Mouse (Mus musculus): ENCODE results near the gene Reep3. TPM values are rescaled to one million over a fixed set of nuclear protein-coding genes. Genes with fewer than 3 reads are reported as not detected.
"Not testable (repeated sequence)": the region's sequence is repeated elsewhere in the genome, so short reads cannot be mapped to it uniquely, and the experiment has no call there.

Gene Reep3
- polyA plus RNA-seq, 1 experiment from 2014 or later, result 23.2 TPM

DNA sequence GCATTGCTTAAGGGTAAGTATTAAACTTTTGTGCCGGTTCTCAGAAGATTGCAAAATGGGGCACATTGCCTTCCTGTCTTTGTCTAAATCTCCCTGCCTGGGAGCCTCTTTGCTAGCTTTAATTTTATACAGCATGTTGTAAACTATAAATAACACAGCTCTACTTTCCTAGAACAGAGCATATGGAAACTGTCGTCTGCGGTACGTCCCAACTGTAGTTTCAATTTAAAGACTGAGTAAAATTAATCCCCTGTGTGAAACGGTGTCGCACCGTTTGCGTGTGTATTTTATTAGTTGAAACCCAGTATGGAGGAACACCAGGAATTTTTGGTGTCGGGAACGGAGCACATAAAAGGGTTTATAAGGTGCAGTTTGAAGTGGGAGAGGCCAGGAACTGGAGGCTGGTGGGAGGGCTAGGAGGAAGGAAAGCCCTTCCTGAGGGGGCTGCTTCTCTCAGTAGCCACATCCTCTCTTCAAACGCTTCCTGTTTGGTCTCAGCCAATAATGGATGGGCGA is 92.2 kb downstream of the Reep3 start:
- 5% methylated on average over 12 of the region's 12 CpGs for WGBS
- Histone ChIP-seq H3K4me1 (peaks cover 49% of the 10 kb centered on the region), H3K9me3 (0 out of 2 replicates have a peak, but pooled peaks cover 4% of the 10 kb centered on the region), H3K9ac (peak overlapping the region; percentile 76), H3K4me3 (peak overlapping the region; percentile 45), H3K4me2 (peak overlapping the region; percentile 73), H3K27ac (replicated peaks) (peak overlapping the region; percentile 99), H3K27me3 (replicated peaks) (no peaks in the 10 kb centered on the region), H3K36me3 (no peaks in the 10 kb centered on the region)
- ATAC-seq (ENCODE audit: extremely low read depth, insufficient number of reproducible peaks, low FRiP score, low TSS enrichment), result no peak

DNA sequence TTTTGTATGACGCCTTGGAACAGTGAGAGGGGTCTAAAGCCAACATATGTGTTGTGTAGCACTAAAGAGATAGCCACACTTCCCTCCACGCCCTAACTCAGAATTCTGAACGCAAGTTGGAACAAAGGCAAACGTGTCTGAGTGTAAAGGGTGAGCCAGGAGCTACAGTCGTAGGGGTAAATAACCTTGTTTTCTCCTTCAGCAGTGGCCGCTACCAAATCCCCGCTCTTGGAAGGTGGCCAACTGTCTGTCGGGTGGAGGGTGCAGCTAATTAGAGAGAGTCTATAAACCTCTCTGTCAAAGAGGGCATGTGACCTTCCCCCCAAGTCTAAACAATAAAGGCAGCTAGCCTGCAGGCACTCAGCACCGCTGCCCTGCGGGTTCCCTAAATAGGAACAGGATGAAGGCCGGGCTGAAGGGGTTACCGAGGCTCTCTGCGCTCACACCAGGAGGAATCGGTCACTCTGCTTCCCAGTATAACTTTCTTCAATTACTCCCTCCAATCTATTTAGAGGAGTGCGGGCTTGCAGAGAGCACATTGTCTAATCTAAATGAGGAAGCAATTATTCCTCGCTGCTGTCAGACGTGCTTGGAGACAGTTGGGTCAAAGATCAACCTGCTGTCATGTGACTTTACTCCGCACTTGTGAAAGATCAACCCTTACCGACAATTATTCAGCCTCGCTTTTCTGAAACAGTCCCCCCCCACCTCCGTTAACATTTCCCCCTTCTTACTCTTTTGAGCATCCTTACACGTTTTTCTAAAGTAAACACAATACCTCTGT is 92.8 kb downstream of the Reep3 start:
- under 1% methylated on average over 22 of the region's 22 CpGs for WGBS
- H3K9me3 ChIP-seq, result 0 out of 2 replicates have a peak, but pooled peaks cover 4% of the 10 kb centered on the region
- H3K4me1 ChIP-seq, result peaks cover 49% of the 10 kb centered on the region
- H3K4me3 ChIP-seq, result peak overlapping the region; percentile 45
- peak; percentile 51 for ATAC-seq (ENCODE audit: extremely low read depth, insufficient number of reproducible peaks, low FRiP score, low TSS enrichment)
- no peaks in the 10 kb centered on the region for H3K36me3 ChIP-seq
- H3K9ac ChIP-seq, result peak overlapping the region; percentile 76
- H3K27ac ChIP-seq (replicated peaks), result peak overlapping the region; percentile 99
- no peaks in the 10 kb centered on the region for H3K27me3 ChIP-seq (replicated peaks)
- H3K4me2 ChIP-seq, result peak overlapping the region; percentile 73

- Histone ChIP-seq H3K4me1 (peaks cover 49% of the 10 kb centered on the region), H3K4me2 (peak overlapping the region; percentile 73), H3K27ac (replicated peaks) (peak overlapping the region; percentile 99), H3K36me3 (no peaks in the 10 kb centered on the region), H3K27me3 (replicated peaks) (no peaks in the 10 kb centered on the region), H3K9ac (peak overlapping the region; percentile 76), H3K9me3 (0 out of 2 replicates have a peak, but pooled peaks cover 4% of the 10 kb centered on the region), H3K4me3 (peak overlapping the region; percentile 45)
- WGBS, result 1% methylated on average over 25 of the region's 25 CpGs
- ATAC-seq (ENCODE audit: extremely low read depth, insufficient number of reproducible peaks, low FRiP score, low TSS enrichment), result peak; percentile 53
These were observed 93.6 kb downstream of the Reep3 start for GRCm38 (mm10) chr10:67003009-67003742.

DNA sequence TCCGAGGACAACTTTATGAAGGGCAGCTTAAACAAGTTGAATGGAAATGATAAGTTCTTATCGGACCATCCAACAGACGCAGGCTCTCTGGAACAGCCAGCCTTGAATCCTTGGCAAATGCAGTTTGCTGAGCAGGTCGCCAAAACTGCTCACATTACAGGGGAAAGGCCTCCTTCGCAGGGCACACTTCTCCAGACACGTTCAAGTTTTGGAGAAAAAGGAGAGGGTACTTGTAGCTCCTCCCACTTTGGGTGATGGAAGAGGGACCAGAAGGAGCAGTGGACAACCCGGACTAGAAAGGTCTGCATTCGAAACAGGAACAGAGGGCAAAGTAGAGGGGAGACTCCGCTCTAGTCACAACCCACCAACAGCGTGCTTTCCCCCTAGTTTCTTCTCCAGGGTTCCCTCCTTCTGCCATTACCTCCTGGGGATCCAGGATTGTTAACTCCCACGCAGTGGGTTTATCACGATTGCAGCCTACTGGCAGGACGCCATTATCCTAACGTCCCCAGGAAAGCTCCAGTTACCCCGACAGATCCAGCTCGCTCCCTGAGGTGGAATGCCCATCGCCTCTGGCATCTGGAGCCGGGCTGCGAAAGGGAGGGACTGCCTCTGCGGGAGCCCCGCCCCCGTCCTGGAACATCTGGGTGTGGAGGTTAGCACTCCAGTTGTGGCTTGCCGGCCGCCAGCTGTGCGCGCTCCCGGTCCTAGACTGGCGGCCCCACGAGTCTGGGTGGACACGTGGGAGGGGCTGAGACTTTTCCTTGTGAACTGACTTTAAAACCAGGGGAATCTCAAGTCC is 94.3 kb downstream of the Reep3 start:
- Histone ChIP-seq H3K9me3 (0 out of 2 replicates have a peak, but pooled peaks cover 4% of the 10 kb centered on the region), H3K4me3 (peak overlapping the region; percentile 45), H3K27me3 (replicated peaks) (no peaks in the 10 kb centered on the region), H3K4me2 (peak overlapping the region; percentile 73), H3K9ac (peak overlapping the region; percentile 76), H3K4me1 (peaks cover 49% of the 10 kb centered on the region), H3K36me3 (no peaks in the 10 kb centered on the region), H3K27ac (replicated peaks) (peak overlapping the region; percentile 99)
- 10% methylated on average over 30 of the region's 30 CpGs for WGBS
- ATAC-seq (ENCODE audit: extremely low read depth, insufficient number of reproducible peaks, low FRiP score, low TSS enrichment), result peak; percentile 28; the same call in 1 of the 2 replicates

DNA sequence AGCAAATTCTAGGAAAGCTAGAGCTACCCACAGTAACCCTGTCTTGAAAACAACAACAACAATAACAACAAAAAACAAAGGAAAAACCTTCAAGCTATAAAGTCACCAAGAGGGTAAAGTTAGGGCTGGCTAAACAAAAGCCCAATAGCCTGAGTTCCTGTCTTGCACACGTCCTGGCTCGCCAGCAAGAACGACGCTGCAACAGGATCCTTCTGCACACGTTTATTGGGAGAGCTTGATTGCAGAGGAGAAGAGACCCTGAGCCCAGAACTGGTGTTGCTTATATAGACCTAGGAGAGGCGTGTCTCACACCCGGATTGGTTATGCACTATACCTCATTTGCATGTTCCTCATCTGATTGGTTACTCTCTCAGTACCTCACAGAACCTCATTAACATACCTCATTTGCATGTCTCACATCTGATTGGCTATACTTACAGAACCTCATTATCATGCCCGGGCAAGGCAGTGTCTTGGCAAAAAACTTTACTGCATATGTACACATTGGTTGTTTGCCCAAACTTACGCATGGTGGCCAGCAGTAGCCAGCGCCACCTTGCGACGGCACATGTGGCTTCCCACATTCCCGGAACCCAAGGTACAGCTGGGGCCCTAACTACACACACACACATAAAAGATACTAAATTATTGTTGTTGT is 95.7 kb downstream of the Reep3 start:
- WGBS, result 93% methylated on average over 13 of the region's 13 CpGs
- H3K27ac ChIP-seq (replicated peaks), result peak overlapping the region; percentile 99; the same call in 1 of the 2 replicates

GRCm38 (mm10) chr10:67000136-67000535 is 96.6 kb downstream of the Reep3 start:
- no peak for ATAC-seq (ENCODE audit: extremely low read depth, insufficient number of reproducible peaks, low FRiP score, low TSS enrichment)
- no peak overlapping the region for H3K4me2 ChIP-seq
- no peak overlapping the region for H3K9ac ChIP-seq

More for the DNA sequence above, 95.7 kb downstream of the Reep3 start:
- H3K9ac ChIP-seq; H3K27me3 ChIP-seq (replicated peaks); ATAC-seq (ENCODE audit: extremely low read depth, insufficient number of reproducible peaks, low FRiP score, low TSS enrichment); H3K9me3 ChIP-seq; H3K4me3 ChIP-seq; H3K36me3 ChIP-seq; H3K4me2 ChIP-seq: not testable (repeated sequence)
- H3K4me1 ChIP-seq, result peaks cover 49% of the 10 kb centered on the region

DNA sequence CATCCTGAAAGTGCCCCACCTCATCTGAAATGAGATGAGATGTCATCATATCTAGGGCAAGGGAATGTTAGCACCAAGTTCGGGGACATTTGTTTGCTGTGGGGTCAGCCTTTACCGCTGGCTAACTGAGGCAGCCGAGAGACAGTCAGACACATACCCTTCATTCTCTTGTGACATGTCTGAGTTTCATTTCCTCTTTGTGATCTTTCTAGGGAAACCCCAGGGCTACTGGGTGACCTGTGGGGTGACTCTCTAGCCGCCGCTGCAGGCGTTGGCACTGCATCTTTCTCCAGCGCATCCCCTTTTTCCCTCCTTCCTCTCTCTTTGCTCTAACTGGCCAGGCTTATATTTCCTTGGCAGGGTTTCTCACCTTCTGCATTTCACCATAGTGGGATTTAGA is 98.0 kb downstream of the Reep3 start:
- ATAC-seq (ENCODE audit: extremely low read depth, insufficient number of reproducible peaks, low FRiP score, low TSS enrichment), result no peak
- peaks cover 48% of the 10 kb centered on the region for H3K4me1 ChIP-seq
- H3K9ac ChIP-seq, result no peak overlapping the region
- H3K4me2 ChIP-seq, result no peak overlapping the region
- WGBS, result 91% methylated on average over 7 of the region's 7 CpGs
- no peak overlapping the region for H3K4me3 ChIP-seq
- no peaks in the 10 kb centered on the region for H3K27me3 ChIP-seq (replicated peaks)
- 0 out of 2 replicates have a peak, but pooled peaks cover 4% of the 10 kb centered on the region for H3K9me3 ChIP-seq
- no peaks in the 10 kb centered on the region for H3K36me3 ChIP-seq
- no peak overlapping the region for H3K27ac ChIP-seq (replicated peaks)

More at GRCm38 (mm10) chr10:67000136-67000535, 96.6 kb downstream of the Reep3 start:
- 32% methylated on average over 5 of the region's 5 CpGs for WGBS
- no peaks in the 10 kb centered on the region for H3K36me3 ChIP-seq
- H3K27ac ChIP-seq (replicated peaks), result peak overlapping the region; percentile 88
- H3K9me3 ChIP-seq, result 0 out of 2 replicates have a peak, but pooled peaks cover 4% of the 10 kb centered on the region
- H3K4me3 ChIP-seq, result no peak overlapping the region
- H3K27me3 ChIP-seq (replicated peaks), result no peaks in the 10 kb centered on the region
- peaks cover 50% of the 10 kb centered on the region for H3K4me1 ChIP-seq

- Histone ChIP-seq H3K4me2 (peak overlapping the region; percentile 14), H3K27ac (replicated peaks) (peak overlapping the region; percentile 76), H3K36me3 (no peaks in the 10 kb centered on the region), H3K9me3 (no peaks in the 10 kb centered on the region), H3K27me3 (replicated peaks) (no peaks in the 10 kb centered on the region), H3K9ac (no peak overlapping the region), H3K4me1 (peaks cover 23% of the 10 kb centered on the region), H3K4me3 (no peak overlapping the region)
- no peak for ATAC-seq (ENCODE audit: extremely low read depth, insufficient number of reproducible peaks, low FRiP score, low TSS enrichment)
- 55% methylated on average over 6 of the region's 6 CpGs for WGBS
These were observed 101.6 kb downstream of the Reep3 start for GRCm38 (mm10) chr10:66995181-66995580.

GRCm38 (mm10) chr10:66994469-66994868 is 102.3 kb downstream of the Reep3 start:
- Histone ChIP-seq H3K4me2 (peak overlapping the region; percentile 14), H3K4me1 (peaks cover 18% of the 10 kb centered on the region), H3K9me3 (peaks cover 5% of the 10 kb centered on the region; the same call in 1 of the 2 replicates), H3K36me3 (no peaks in the 10 kb centered on the region), H3K27ac (replicated peaks) (peak overlapping the region; percentile 76), H3K4me3 (no peak overlapping the region), H3K27me3 (replicated peaks) (no peaks in the 10 kb centered on the region), H3K9ac (0 out of 2 replicates have a peak overlapping the region, but pooled peaks have one; percentile 24)
- ATAC-seq (ENCODE audit: extremely low read depth, insufficient number of reproducible peaks, low FRiP score, low TSS enrichment), result no peak; the same call in 1 of the 2 replicates
- WGBS, result 42% methylated on average over 5 of the region's 5 CpGs

DNA sequence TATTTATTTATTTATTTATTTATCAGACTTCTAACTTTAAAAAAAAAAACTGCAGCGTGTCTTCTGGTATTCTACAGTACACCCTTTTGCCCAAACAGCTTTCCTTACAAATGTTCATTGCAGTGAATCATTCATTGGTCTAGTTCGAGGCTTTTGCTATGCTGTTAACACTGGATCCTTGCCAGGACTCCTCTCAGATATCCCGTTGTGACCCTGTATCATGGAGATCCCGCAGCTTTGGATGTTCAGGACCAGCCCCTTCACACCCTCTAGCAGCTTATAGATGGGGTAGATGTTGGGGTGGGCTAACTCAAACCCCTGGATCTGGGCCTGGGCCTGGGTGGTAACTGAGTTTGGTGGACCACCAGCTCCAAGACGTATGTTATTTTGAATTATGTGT is 104.2 kb downstream of the Reep3 start:
- WGBS, result 48% methylated on average over 5 of the region's 5 CpGs
- H3K27me3 ChIP-seq (replicated peaks), result no peaks in the 10 kb centered on the region
- no peak overlapping the region for H3K4me2 ChIP-seq
- no peaks in the 10 kb centered on the region for H3K36me3 ChIP-seq
- H3K9me3 ChIP-seq, result peaks cover 12% of the 10 kb centered on the region
- no peak overlapping the region for H3K9ac ChIP-seq
- H3K4me1 ChIP-seq, result peaks cover 18% of the 10 kb centered on the region
- H3K27ac ChIP-seq (replicated peaks), result no peak overlapping the region
- H3K4me3 ChIP-seq, result no peak overlapping the region
- ATAC-seq (ENCODE audit: extremely low read depth, insufficient number of reproducible peaks, low FRiP score, low TSS enrichment), result no peak
